Mouse (Mus musculus) lung, adult 2 months (tissue): Measurements from ENCODE around the gene Prdm11. TPM values are rescaled to one million over a fixed set of nuclear protein-coding genes. Genes with fewer than 3 reads are reported as not detected.

Experiments used
- DNase-seq: peaks from one replicate; pipeline ENCODE4 v3.0.0; 2022
- H3K4me1 ChIP-seq: fragments of 200-500 bp; 2 replicates; pipeline ENCODE4 v1.6.1; 2011; ENCODE audit warnings: low read length; ENCODE audit not compliant: control insufficient read depth, insufficient read depth
- H3K4me3 ChIP-seq: fragments of 200-500 bp; replicated peaks from 2 replicates; pipeline ENCODE3; 2011; ENCODE audit warnings: low read depth, mild to moderate bottlenecking, control low read depth, low read length; ENCODE audit errors: extremely low read depth
- CTCF ChIP-seq: fragments of 200-500 bp; IDR thresholded peaks from 2 replicates; pipeline ENCODE4 v1.5.1; 2011; ENCODE audit warnings: mild to moderate bottlenecking, low read length, control low read depth; ENCODE audit not compliant: insufficient read depth
- POLR2A ChIP-seq: fragments of 200-500 bp; IDR thresholded peaks from 2 replicates; pipeline ENCODE4 v1.6.1; 2011; ENCODE audit warnings: low read depth, mild to moderate bottlenecking, control low read depth, low read length, borderline replicate concordance; ENCODE audit errors: extremely low read depth
- WGBS: fragments of 180-500 bp; shearing (Covaris S2); methylation state at CpG from one replicate; pipeline ENCODE4 v1.1.7; 2018; 5-methylcytosine and 5-hydroxymethylcytosine counted together
- polyA plus RNA-seq: library from polyadenylated mRNA; depleted of rRNA; stranded (reverse); fragments of >200 nt; gene quantifications from 2 replicates; pipeline ENCODE4 v1.2.3, GENCODE M21; 2012; rRNA removed

The Prdm11 gene
- polyA plus RNA-seq, 1 experiment, result 12.3 TPM

DNA sequence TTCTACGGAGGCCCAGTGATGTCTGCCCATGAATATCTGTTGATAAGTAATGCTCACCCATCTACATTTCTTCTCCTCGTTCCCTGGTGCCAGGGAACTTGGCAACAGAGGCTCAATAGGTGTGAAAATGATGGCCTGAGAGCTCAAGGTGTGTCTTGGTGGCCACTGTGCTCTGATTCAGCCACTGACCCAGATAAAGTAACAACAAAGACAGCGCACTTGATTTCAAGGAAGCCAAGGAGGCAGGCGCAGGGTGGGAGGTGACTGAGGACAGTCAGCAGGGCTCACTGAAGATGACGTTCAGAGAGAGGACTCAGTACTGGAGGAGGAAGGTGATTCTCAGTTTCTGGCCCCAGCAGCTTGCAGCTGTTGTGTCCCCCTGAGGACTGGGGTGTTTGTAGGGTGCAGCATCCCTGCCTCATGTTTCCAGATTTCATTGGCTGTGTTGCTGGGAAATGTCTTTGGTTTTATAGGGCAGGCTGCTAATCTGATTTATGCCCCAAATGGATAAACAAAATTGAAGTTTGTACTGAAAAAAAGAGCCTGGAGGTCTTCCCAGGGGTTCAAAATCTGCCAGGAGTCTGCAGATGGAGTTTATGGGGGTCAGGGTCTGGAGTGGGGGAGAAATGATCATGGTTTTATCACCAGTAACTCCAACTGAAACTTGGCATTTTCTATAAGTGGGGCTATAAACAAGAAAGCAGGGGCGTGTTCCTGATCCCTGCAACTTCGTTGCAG is 128.4 kb downstream of the Prdm11 start:
- Histone ChIP-seq H3K4me1 (no peaks in the 10 kb centered on the region), H3K4me3 (no peak overlapping the region)
- DNase-seq, result no peak
- TF ChIP-seq POLR2A (no peak), CTCF (no peak)
- 43% methylated on average over 7 of the region's 7 CpGs for WGBS

DNA sequence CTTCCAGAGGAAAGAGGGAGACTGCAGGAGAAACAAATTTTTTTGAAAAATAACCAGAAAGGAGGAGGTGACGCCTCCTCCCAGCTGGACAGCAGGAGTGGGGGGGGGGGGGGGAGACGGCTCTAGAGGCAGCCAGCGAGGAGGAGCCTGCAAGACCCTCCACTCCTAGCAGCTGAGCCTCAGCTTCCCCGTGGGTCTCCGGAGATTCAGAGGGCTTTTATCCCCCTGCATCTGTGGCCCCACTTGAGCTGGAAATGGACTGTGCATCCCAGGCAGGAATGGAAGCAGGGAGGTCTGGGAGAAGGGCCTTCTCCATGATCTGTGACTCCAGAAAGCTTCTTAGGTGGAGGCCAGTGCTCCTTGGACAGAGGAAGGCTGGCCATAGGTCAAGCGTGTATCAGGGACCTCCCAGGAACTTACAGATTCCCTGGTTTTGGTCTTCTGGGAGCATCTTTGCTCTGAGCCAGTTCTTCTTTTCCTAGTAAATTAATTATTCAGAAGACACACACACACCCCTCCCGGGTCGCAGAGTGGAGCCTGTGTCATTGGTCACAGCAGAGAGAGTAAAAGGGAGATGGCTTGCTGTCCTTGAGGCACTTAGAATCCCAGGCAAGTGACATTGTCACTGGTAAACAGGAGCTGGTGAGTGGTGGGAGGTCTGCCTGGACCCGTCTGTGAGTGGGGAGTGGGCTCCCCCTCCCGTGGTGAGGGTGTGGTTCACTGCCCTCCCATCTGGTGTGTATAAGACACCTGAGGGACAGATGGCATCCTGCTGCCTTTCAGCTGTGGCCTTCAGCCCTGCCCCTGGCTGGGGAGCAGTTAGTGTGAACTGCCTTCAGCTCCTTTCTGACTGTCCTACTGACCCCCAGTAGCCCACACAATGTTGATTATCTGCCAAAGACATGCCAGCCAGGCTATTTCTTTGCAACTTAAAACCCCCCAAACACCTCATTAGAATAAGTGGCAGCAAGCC is 130.0 kb downstream of the Prdm11 start:
- 18% methylated on average over 9 of the region's 10 CpGs for WGBS
- TF ChIP-seq CTCF, result no peak
- no peak for TF ChIP-seq POLR2A
- Histone ChIP-seq H3K4me3 (no peak overlapping the region), H3K4me1 (no peaks in the 10 kb centered on the region)
- no peak for DNase-seq

Other genes starting within 250 kb of the Prdm11 start
- gene Syt13, start 131.1 kb downstream of the Prdm11 start, polyA plus RNA-seq, result 0.08 and 0.11 TPM in 2 replicates
- gene Trp53i11, start 141.4 kb upstream of the Prdm11 start, polyA plus RNA-seq, result 31.8 and 37.5 TPM in 2 replicates